Mouse (Mus musculus) hindbrain, embryonic 15.5 days (tissue): ENCODE measurements around the gene Fanca. TPM values are rescaled to one million over a fixed set of nuclear protein-coding genes. Genes with fewer than 3 reads are reported as not detected.
"Not testable (repeated sequence)": the region's sequence is repeated elsewhere in the genome, so short reads cannot be mapped to it uniquely, and the experiment has no call there.

ENCODE experiments used
- ATAC-seq: fragments of 200-750 bp; cut with Nextera tagmentation; 2 replicates; pipeline ENCODE4 v1.8.0; 2017; ENCODE audit warnings: low read depth, moderate number of reproducible peaks, moderate TSS enrichment; ENCODE audit not compliant: low FRiP score
- H3K27ac ChIP-seq: fragments of 300-500 bp; sonication (generic); replicated peaks from 2 replicates; pipeline ENCODE4 v1.5.1; 2015; ENCODE audit warnings: mild to moderate bottlenecking, inconsistent platforms
- H3K27me3 ChIP-seq: fragments of 300-500 bp; sonication (generic); 2 replicates; pipeline ENCODE4 v1.6.1; 2015; ENCODE audit warnings: control low read depth, inconsistent platforms
- H3K36me3 ChIP-seq: fragments of 300-500 bp; sonication (generic); 2 replicates; pipeline ENCODE4 v1.6.1; 2015; ENCODE audit warnings: control low read depth, inconsistent platforms
- H3K4me1 ChIP-seq: fragments of 300-500 bp; sonication (generic); replicated peaks from 2 replicates; pipeline ENCODE4 v1.6.1; 2015; ENCODE audit warnings: control low read depth, inconsistent platforms
- H3K4me2 ChIP-seq: fragments of 300-500 bp; sonication (generic); 2 replicates; pipeline ENCODE4 v1.6.1; 2015; ENCODE audit warnings: moderate library complexity, mild to moderate bottlenecking, inconsistent platforms
- H3K4me3 ChIP-seq: fragments of 300-500 bp; sonication (generic); 2 replicates; pipeline ENCODE4 v1.5.1; 2015; ENCODE audit warnings: mild to moderate bottlenecking, inconsistent platforms
- H3K9ac ChIP-seq: fragments of 300-500 bp; sonication (generic); 2 replicates; pipeline ENCODE4 v1.6.1; 2015; ENCODE audit warnings: inconsistent platforms
- H3K9me3 ChIP-seq: fragments of 300-500 bp; sonication (generic); 2 replicates; pipeline ENCODE4 v1.6.1; 2016; ENCODE audit warnings: control low read depth, inconsistent platforms
- WGBS: fragments of 180-500 bp; shearing (Covaris S2); methylation state at CpG from one replicate; pipeline ENCODE4 v1.1.7; 2015; 5-methylcytosine and 5-hydroxymethylcytosine counted together
- polyA plus RNA-seq: library from polyadenylated mRNA; unstranded; fragments of >200 nt; fragmentation: Nextera tagmentation; extraction: Ambion mirVana; gene quantifications from 2 replicates; pipeline ENCODE4 v1.2.1, GENCODE M21; 2015

Gene Fanca
- polyA plus RNA-seq, 1 experiment from 2014 or later, result 6.9 TPM

DNA sequence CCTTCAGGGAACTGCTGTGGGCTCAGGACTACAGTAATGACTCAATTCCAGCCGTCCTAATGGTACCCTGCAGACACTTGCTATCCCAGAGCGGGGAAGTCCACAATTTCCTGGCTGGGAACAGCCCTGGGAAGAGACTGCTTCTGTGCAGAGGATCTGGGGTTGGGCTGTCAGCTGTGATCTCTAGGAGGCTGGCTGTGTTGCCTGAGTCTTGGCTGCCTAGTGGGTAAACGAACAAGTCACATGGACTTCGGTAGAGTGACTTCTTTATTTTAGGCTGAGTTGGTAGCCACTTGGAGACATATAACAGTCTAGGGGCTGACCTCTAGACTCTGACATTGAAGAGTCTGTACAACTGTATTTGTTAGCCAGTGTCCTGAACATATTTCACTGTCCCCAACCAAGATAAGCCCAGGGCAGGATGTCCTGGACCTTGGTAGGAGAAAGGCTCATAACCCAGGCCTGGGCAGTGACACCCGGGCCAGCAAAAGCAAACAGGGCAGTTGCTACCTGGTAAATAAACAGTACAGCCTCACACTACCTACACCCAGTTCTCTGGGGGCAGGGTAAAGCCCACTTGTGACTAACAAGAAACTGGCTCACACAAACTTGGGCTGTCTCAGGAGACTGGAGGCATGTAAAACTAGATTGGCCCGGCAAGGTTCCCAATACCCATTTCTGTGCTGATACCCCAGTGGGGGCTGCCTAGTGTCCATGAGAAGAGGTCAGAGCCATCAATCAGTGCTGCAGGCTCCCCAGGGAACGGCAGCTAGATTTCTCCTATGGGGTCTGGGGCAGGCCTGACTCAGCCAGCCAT lies 76.1 kb downstream of the Fanca start:
- H3K9me3 ChIP-seq, result no peaks in the 10 kb centered on the region
- H3K27me3 ChIP-seq, result no peaks in the 10 kb centered on the region; the same call in 1 of the 2 replicates
- ATAC-seq, result no peak
- no peak overlapping the region for H3K4me2 ChIP-seq
- H3K36me3 ChIP-seq, result peaks cover 45% of the 10 kb centered on the region
- no peak overlapping the region for H3K27ac ChIP-seq
- no peaks in the 10 kb centered on the region for H3K4me1 ChIP-seq
- WGBS, result 85% methylated on average over 7 of the region's 7 CpGs
- H3K9ac ChIP-seq, result no peak overlapping the region
- no peak overlapping the region for H3K4me3 ChIP-seq

DNA sequence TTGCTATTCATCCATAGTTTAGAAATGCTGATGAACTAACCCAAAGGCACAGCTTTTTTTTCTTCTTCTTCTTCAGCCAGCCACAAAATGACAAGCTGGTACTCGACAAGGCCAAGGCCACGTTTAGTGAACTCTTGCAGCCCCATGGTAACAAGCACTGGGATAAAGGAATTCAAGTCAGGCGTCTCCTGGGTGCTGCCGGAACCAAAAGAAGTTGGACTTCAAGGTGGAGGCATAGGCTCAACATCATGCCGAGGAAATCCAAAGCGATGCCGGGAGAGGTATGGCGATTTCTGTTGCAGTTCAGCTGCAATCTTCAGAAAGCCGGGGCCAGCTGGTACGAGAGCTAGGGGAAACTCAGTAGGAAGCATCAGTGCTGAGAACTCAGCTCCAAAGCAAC lies 79.0 kb downstream of the Fanca start:
- 82% methylated on average over 10 of the region's 10 CpGs for WGBS
- H3K4me2 ChIP-seq, result no peak overlapping the region
- H3K27me3 ChIP-seq, result peaks cover 5% of the 10 kb centered on the region
- H3K27ac ChIP-seq, result no peak overlapping the region
- H3K4me1 ChIP-seq, result peaks cover 21% of the 10 kb centered on the region
- H3K36me3 ChIP-seq, result peaks cover 17% of the 10 kb centered on the region
- H3K9me3 ChIP-seq, result no peaks in the 10 kb centered on the region
- no peak overlapping the region for H3K9ac ChIP-seq
- no peak for ATAC-seq
- no peak overlapping the region for H3K4me3 ChIP-seq

DNA sequence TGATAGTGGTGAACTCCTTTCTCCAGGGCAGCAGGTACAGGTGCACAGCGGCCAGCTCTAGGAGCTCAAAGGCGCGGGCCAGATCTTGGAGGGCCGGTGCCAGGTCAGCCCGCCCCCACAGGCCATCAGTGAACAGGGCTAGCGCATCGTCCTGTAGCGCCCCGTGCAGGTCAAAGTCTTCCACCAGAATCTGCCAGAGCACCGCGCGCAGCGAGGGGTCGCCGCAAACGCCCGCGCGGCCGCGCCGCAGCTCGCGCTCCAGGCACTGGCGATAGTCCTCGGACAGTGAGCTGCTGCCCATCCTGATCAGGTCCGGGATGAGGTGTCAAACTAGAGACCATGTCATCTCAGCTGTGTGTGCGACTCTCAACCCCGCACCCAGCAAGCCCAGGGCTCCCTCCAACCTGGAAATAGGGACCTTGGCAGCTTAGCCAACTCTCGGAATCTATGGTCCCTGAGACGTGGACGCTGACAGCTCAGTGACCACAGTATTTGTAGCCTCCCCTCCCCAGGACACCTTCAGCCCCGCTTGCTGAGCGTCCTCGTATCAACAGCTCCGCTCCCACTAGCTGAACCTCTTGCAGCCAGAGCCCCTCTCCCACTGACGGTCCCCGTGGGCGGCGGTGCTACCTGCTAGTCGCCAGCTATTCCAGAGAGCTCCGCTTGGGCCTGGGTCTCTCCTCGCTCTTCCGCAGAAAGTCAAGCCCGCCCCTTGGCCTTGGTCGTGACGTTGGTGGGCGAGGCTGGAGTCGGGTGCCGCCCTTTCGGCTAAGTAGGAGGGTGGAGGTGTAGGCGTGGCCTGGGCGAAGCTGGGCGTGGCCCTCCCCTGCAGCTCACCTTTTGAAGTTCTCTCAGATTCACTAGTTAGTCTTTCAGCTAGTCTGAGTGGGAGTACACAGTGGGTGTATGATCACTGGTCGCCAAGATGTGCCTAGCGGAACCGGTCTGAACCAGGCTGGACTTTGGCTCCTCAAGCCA lies 82.6 kb downstream of the Fanca start, which contains the start of gene Spata2l:
Gene Spata2l, minus strand, starts transcription at position 714 of the 978 bp plus-strand sequence.
- H3K36me3 ChIP-seq, result no peaks in the 10 kb centered on the region
- 2% methylated on average over 57 of the region's 57 CpGs for WGBS
- H3K4me3 ChIP-seq, result peak within 1 kb of the TSS; percentile 55
- peaks cover 10% of the 10 kb centered on the region for H3K27me3 ChIP-seq
- H3K4me2 ChIP-seq, result peak within 1 kb of the TSS; percentile 73
- ATAC-seq, result peak; percentile 82
- peak within 1 kb of the TSS; percentile 55 for H3K9ac ChIP-seq
- peaks cover 30% of the 10 kb centered on the region for H3K4me1 ChIP-seq
- no peak within 1 kb of the TSS for H3K27ac ChIP-seq
- no peaks in the 10 kb centered on the region for H3K9me3 ChIP-seq

DNA sequence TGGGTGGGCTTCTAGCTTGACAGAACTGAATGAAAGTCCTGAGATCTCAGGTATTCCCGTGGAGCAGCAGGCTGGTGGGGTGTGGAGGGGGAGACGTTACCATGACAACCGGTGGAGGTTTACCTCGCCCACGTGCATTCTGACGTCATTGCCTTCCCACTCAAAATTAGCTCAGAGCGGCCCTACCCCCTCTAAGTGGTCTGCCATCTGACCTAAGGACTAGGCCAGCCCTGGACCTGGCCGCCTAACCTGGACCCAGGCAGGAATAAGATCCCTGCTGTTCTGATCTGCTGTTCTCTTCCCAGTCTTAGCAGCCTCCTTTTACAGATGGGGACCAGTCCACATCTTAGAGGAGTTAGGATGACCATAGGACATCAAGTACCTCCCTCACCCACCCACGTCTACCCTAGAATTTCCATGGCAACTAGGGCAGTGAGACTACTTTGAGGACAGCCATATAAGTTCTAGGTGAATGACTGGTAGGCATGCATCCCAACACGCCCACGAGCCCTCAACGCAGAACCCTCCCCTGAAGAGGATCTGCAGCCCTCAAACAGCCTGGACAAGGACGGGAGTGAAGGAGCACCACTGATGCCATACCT lies 83.4 kb downstream of the Fanca start:
- Histone ChIP-seq H3K4me1 (peaks cover 30% of the 10 kb centered on the region), H3K4me2 (peak overlapping the region; percentile 73), H3K9ac (peak overlapping the region; percentile 55), H3K36me3 (no peaks in the 10 kb centered on the region), H3K4me3 (peak overlapping the region; percentile 55), H3K27me3 (peaks cover 10% of the 10 kb centered on the region), H3K27ac (no peak overlapping the region), H3K9me3 (no peaks in the 10 kb centered on the region)
- ATAC-seq, result 0 out of 2 replicates have a peak, but pooled peaks have one; percentile 16
- 32% methylated on average over 13 of the region's 13 CpGs for WGBS

DNA sequence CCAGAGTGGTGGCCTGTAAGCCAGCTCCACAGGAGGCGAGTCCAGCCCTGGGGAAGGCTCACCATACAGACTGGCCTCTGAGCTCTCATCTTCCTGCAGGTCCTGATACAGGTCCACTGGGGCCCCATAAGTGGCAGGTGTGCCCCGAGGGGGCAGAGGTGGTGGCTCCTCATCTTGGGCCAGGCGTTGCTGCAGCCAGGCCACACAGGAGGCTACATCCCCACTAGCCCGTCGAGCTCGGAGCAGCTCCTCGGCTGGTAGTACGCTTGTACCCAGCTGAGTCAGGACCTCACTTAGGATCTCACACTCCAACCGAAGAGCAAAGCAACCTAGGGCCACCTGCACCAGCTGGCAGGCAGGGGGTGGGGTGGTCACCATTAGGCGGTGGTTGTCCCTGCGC lies 84.6 kb downstream of the Fanca start:
- Histone ChIP-seq H3K4me2 (no peak overlapping the region), H3K4me1 (peaks cover 30% of the 10 kb centered on the region), H3K9me3 (no peaks in the 10 kb centered on the region), H3K9ac (no peak overlapping the region), H3K36me3 (no peaks in the 10 kb centered on the region), H3K4me3 (no peak overlapping the region), H3K27me3 (peaks cover 10% of the 10 kb centered on the region), H3K27ac (no peak overlapping the region)
- 75% methylated on average over 11 of the region's 11 CpGs for WGBS
- ATAC-seq, result no peak

DNA sequence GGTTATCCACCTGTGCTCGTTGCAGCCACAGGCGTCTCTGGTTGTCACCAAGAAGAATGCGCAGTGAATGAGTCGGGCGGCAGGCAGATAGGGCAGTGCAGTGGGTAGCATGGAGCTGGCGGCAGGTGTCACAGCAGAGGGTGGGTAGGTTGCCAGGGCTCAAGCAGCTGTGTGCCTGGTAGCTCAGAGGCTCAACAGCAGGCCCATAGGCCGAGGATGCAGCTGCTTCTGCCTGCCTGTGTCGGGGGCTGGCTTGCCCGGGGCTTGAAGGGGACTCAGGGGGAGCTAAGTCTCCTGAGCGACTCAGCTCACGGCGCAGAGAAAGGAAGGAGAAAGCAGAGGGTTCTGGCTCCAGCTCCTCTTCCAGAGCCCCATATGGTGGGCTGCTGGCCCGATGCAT lies 85.1 kb downstream of the Fanca start:
- no peak for ATAC-seq
- WGBS, result 47% methylated on average over 13 of the region's 13 CpGs
- H3K4me2 ChIP-seq, result no peak overlapping the region
- no peaks in the 10 kb centered on the region for H3K9me3 ChIP-seq
- H3K9ac ChIP-seq, result no peak overlapping the region
- no peaks in the 10 kb centered on the region for H3K36me3 ChIP-seq
- no peak overlapping the region for H3K27ac ChIP-seq
- H3K4me3 ChIP-seq, result no peak overlapping the region
- peaks cover 30% of the 10 kb centered on the region for H3K4me1 ChIP-seq
- peaks cover 10% of the 10 kb centered on the region for H3K27me3 ChIP-seq

DNA sequence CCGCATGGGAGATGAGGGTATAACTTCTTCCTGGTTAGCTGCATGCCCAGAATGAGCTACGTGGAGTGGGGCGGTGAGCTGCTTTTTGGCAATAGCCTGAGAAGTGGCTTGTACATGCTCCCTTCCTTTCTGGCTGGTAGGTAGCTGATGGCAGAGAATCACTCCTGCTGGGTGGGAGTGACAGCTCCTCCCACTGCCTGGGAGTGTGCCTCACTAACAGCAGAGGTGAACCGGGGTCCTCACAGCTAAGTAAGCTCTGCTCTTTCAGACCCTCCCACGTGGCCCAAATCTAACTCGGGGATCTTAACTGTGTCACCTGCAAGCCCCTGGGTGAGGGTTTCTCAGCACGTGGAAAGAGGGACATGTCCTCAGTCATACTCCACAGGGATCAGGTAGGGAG lies 85.8 kb downstream of the Fanca start:
- Histone ChIP-seq H3K27ac (no peak overlapping the region), H3K36me3 (no peaks in the 10 kb centered on the region; the same call in 1 of the 2 replicates), H3K27me3 (peaks cover 10% of the 10 kb centered on the region), H3K4me2 (no peak overlapping the region), H3K4me1 (peaks cover 30% of the 10 kb centered on the region), H3K9ac (no peak overlapping the region), H3K4me3 (no peak overlapping the region), H3K9me3 (no peaks in the 10 kb centered on the region)
- 42% methylated on average over 7 of the region's 7 CpGs for WGBS
- no peak for ATAC-seq

DNA sequence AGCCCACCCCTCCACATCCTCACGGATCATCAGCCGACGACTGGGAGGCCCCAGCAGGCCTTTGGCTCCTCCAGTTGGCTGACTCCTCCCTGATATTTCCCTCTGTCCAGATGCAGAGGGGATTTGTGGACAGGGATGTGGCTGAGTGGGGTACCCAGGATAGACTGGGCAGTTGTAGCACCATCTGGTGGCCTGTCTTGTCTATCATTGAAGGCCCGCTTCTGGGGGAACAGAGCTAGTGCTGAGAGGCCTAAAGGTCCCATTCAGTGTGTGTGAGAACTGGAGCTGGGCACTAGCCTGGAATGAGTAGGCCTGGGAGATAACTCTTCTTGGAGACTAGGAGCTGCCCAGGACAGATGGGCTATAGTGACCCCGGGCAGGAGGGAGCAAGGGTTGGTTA lies 86.6 kb downstream of the Fanca start:
- H3K4me2 ChIP-seq, result no peak overlapping the region
- H3K9ac ChIP-seq, result no peak overlapping the region
- H3K4me3 ChIP-seq, result no peak overlapping the region
- H3K4me1 ChIP-seq, result peaks cover 30% of the 10 kb centered on the region
- H3K9me3 ChIP-seq, result no peaks in the 10 kb centered on the region
- H3K27me3 ChIP-seq, result peaks cover 7% of the 10 kb centered on the region
- no peak for ATAC-seq
- H3K27ac ChIP-seq, result no peak overlapping the region
- peaks cover 7% of the 10 kb centered on the region; the same call in 1 of the 2 replicates for H3K36me3 ChIP-seq
- WGBS, result 61% methylated on average over 5 of the region's 5 CpGs

DNA sequence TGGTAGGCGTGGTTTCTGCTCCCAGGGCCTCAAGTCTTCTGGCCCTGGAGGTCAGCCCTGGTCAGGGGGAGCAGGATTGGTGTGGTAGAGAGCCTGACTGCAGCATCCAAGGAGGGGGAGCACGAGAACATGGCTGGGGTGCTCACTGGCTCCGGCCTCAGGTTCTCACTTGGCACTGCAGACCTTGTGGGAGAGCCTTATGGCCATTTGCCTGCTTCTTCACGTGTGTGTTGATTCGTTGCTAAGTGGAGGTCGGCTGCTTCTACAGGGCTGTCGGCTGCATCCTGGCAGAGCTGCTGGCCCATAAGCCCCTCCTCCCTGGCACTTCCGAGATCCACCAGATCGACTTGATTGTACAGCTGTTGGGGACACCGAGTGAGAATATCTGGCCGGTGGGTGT lies 88.0 kb downstream of the Fanca start:
- H3K9me3 ChIP-seq, ATAC-seq, H3K4me3 ChIP-seq, H3K27ac ChIP-seq, H3K4me2 ChIP-seq, H3K27me3 ChIP-seq, H3K9ac ChIP-seq, H3K36me3 ChIP-seq: not testable (repeated sequence)
- WGBS, result 85% methylated on average over 11 of the region's 11 CpGs
- peaks cover 27% of the 10 kb centered on the region for H3K4me1 ChIP-seq

DNA sequence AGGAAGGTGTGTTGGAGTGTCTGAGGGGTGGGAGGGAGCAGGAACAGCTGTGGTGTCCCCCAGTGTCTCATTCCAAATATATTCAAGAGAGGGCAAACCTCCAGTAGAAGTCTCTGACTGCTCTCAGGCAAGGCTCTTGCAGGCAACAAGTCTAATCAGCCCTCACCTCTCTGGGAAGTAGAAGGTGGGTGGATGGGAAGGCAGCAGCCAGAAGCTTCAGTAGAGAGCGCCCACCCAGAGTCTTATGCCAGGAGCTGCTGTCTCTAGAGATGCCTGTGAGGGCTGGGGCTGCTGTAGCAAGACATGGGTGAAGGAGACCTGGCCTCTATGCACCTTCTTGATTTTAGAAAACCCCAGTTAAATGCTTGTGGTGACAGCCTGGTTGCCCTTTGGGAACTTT lies 90.0 kb downstream of the Fanca start:
- H3K27me3 ChIP-seq, result peaks cover 3% of the 10 kb centered on the region; the same call in 1 of the 2 replicates
- H3K9me3 ChIP-seq, result no peaks in the 10 kb centered on the region
- H3K27ac ChIP-seq, result no peak overlapping the region
- H3K4me1 ChIP-seq, result peaks cover 24% of the 10 kb centered on the region
- 100% methylated on average over 1 of the region's 1 CpGs for WGBS
- no peak for ATAC-seq
- H3K36me3 ChIP-seq, result peaks cover 9% of the 10 kb centered on the region; the same call in 1 of the 2 replicates
- H3K4me3 ChIP-seq, result no peak overlapping the region
- H3K9ac ChIP-seq, result no peak overlapping the region
- no peak overlapping the region for H3K4me2 ChIP-seq

DNA sequence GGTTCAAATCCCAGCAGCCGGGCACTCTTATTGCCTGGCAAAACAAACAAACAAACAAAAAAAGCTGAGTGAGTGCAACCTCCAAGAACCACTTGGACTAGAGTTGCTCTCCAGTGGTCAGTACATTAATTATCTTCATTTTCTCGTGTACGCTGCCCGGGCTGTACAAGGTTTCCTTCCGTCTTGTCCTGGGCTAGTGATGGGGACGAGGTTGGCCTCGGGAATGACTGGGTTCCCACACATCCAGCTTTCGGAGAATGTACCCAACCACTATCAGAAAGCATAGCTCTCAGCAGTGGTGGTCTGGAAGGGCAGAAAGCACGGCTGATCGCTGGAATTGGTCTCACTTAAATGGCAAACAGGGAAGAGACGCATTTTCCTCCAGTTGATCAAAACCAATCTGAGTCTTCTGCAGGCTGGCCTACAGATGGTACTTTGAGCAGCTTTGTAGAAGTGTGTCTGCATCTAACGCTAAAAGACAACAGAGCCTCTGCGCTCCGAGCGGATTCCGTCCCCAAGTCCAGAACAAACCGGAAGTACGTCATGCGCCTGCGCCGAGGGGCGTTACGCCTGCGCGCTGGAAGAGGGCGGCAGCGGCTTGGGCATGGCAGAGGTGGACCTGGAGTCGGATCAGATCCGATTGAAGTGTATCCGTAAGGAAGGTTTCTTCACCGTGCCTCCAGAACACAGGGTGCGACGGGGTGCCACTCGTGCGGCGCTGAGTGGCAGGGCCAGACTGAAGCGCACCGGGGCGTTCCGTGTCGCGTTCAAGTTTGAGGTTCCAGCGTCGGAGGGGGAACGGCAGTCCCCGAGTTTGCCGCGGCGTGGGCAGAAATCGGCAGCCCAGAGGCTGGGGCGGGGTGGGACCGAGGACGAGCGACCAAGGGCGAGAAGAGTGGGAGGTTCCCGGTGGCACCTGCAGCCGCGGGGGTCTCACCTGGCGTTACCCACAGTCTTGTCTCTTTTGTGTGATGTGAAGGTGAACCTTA lies 93.8 kb downstream of the Fanca start, which contains the start of gene Cdk10:
Gene Cdk10, plus strand, starts transcription at position 565 of the 989 bp plus-strand sequence.
- Histone ChIP-seq H3K27ac (peak within 1 kb of the TSS; percentile 87), H3K4me3 (peak within 1 kb of the TSS; percentile 67), H3K36me3 (peaks cover 9% of the 10 kb centered on the region; the same call in 1 of the 2 replicates), H3K4me1 (peaks cover 19% of the 10 kb centered on the region), H3K9ac (peak within 1 kb of the TSS; percentile 87), H3K9me3 (no peaks in the 10 kb centered on the region), H3K27me3 (no peaks in the 10 kb centered on the region), H3K4me2 (peak within 1 kb of the TSS; percentile 92)
- 3% methylated on average over 59 of the region's 59 CpGs for WGBS
- peak; percentile 92 for ATAC-seq
